Mouse (Mus musculus) thymus, postnatal 36 days (tissue): ENCODE data around the gene Kbtbd2.

ENCODE experiments used
- DNase-seq, 2 experiments: peaks; one replicate each; pipeline ENCODE4 v3.0.0; 2022; ENCODE audit warnings: mixed read lengths in 2 of 2

Gene Kbtbd2

GRCm38 (mm10) chr6:56783561-56784272 lies 13.9 kb downstream of the Kbtbd2 start:
- no peak for DNase-seq

GRCm38 (mm10) chr6:56779636-56780035 lies 18.0 kb downstream of the Kbtbd2 start:
- no peak for DNase-seq

- DNase-seq, result no peak
These were observed 21.8 kb downstream of the Kbtbd2 start for GRCm38 (mm10) chr6:56775816-56776215.

GRCm38 (mm10) chr6:56765696-56766095 lies 31.9 kb downstream of the Kbtbd2 start:
- DNase-seq, result no peak

GRCm38 (mm10) chr6:56765265-56765664 lies 32.3 kb downstream of the Kbtbd2 start:
- no peak for DNase-seq

GRCm38 (mm10) chr6:56759324-56759723 lies 38.3 kb downstream of the Kbtbd2 start:
- DNase-seq, result no peak

- DNase-seq, result no peak
These were observed 41.5 kb downstream of the Kbtbd2 start for GRCm38 (mm10) chr6:56756117-56756516.

GRCm38 (mm10) chr6:56753719-56754118 lies 43.9 kb downstream of the Kbtbd2 start:
- DNase-seq, result no peak

- DNase-seq, result no peak
These were observed 51.6 kb downstream of the Kbtbd2 start for GRCm38 (mm10) chr6:56745950-56746543.

- DNase-seq, result no peak
These were observed 65.1 kb downstream of the Kbtbd2 start for GRCm38 (mm10) chr6:56732545-56732944.
